Mouse (Mus musculus): ENCODE measurements around the gene Naxd. TPM values are rescaled to one million over a fixed set of nuclear protein-coding genes. Genes with fewer than 3 reads are reported as not detected.

The Naxd gene
- total and polyA plus RNA-seq, 3 experiments = 54.8 to 72.3 TPM; not detected in 1

GRCm38 (mm10) chr8:11518056-11518396, 20.7 kb downstream of the Naxd start:
- Histone ChIP-seq H3K27me3 (ENCODE audit: control insufficient read depth in 1 of 2, insufficient read depth in 2 of 2, low read length in 2 of 2) (no peaks in the 10 kb centered on the region), H3K27ac (ENCODE audit: control insufficient read depth, low read depth, low read length) (no peak overlapping the region), H3K79me2 (ENCODE audit: control insufficient read depth, insufficient read depth, low read length, poor library complexity) (no peaks in the 10 kb centered on the region), H3K4me3 (ENCODE audit: control insufficient read depth in 1 of 2, insufficient read depth in 1 of 2, low read depth in 2 of 2, low read length in 2 of 2) (no peak overlapping the region), H3K36me3 (ENCODE audit: control insufficient read depth in 1 of 2, insufficient read depth in 2 of 2, low read length in 2 of 2) (peaks cover 2 to 4% of the 10 kb centered on the region in 2 experiments; a peak in 3 of 4 replicates), H3K4me1 (ENCODE audit: control insufficient read depth in 1 of 2, insufficient read depth in 2 of 2, low read length in 2 of 2) (0 out of 4 replicates have a peak, but pooled peaks cover 0 to 8% of the 10 kb centered on the region in 2 experiments), H3K9ac (ENCODE audit: control insufficient read depth, low read depth, low read length, poor library complexity, severe bottlenecking) (no peak overlapping the region), H3K9me3 (replicated peaks; ENCODE audit: insufficient read depth, low read length) (no peaks in the 10 kb centered on the region)
- no peak for DNase-seq (ENCODE audit: low read depth, low spot score)
- TF ChIP-seq KAT2A (conservative IDR thresholded peaks at IDR 0.05; ENCODE audit: low read depth, low read length) (no peak), E2F4 (IDR thresholded peaks at IDR 0.05; ENCODE audit: borderline replicate concordance, low read depth, low read length) (no peak), MAX (IDR thresholded peaks at IDR 0.05; ENCODE audit: low read length) (no peak), TCF12 (IDR thresholded peaks at IDR 0.05; ENCODE audit: low read depth, low read length) (no peak), USF2 (IDR thresholded peaks at IDR 0.05; ENCODE audit: borderline replicate concordance in 1 of 2, insufficient read depth in 1 of 2, low read depth in 1 of 2, low read length in 2 of 2) (no peak), POLR2AphosphoS5 (IDR thresholded peaks at IDR 0.05; ENCODE audit: borderline replicate concordance, low read depth, low read length) (no peak), CTCF (IDR thresholded peaks at IDR 0.05 in 2 of 3, conservative IDR thresholded peaks at IDR 0.05 in 1 of 3; ENCODE audit: control insufficient read depth in 1 of 3, insufficient read depth in 1 of 3, low read depth in 2 of 3, low read length in 3 of 3, poor library complexity in 1 of 3, severe bottlenecking in 1 of 3) (no peak), POLR2A (IDR thresholded peaks at IDR 0.05; ENCODE audit: control insufficient read depth in 1 of 2, insufficient read depth in 1 of 2, low read depth in 1 of 2, low read length in 2 of 2, poor library complexity in 1 of 2) (no peak), BHLHE40 (IDR thresholded peaks at IDR 0.05; ENCODE audit: borderline replicate concordance, low read depth, low read length) (no peak)

- Histone ChIP-seq H3K4me1 (ENCODE audit: control insufficient read depth in 1 of 2, insufficient read depth in 2 of 2, low read length in 2 of 2) (0 out of 4 replicates have a peak, but pooled peaks cover 0 to 2% of the 10 kb centered on the region in 2 experiments), H3K36me3 (ENCODE audit: control insufficient read depth in 1 of 2, insufficient read depth in 2 of 2, low read length in 2 of 2) (peaks cover 0 to 2% of the 10 kb centered on the region in 2 experiments; a peak in 1 of 4 replicates), H3K27me3 (ENCODE audit: control insufficient read depth in 1 of 2, insufficient read depth in 2 of 2, low read length in 2 of 2) (no peaks in the 10 kb centered on the region), H3K27ac (ENCODE audit: control insufficient read depth, low read depth, low read length) (no peak overlapping the region), H3K4me3 (ENCODE audit: control insufficient read depth in 1 of 2, insufficient read depth in 1 of 2, low read depth in 2 of 2, low read length in 2 of 2) (no peak overlapping the region), H3K9me3 (replicated peaks; ENCODE audit: insufficient read depth, low read length) (no peaks in the 10 kb centered on the region), H3K79me2 (ENCODE audit: control insufficient read depth, insufficient read depth, low read length, poor library complexity) (no peaks in the 10 kb centered on the region), H3K9ac (ENCODE audit: control insufficient read depth, low read depth, low read length, poor library complexity, severe bottlenecking) (no peak overlapping the region)
- DNase-seq (ENCODE audit: low read depth, low spot score) = no peak
- no peak for TF ChIP-seq GABPA (IDR thresholded peaks at IDR 0.05; ENCODE audit: low read depth, low read length)
- TF ChIP-seq JUND (IDR thresholded peaks at IDR 0.05; ENCODE audit: low read depth, low read length) = no peak
- TF ChIP-seq CTCF (IDR thresholded peaks at IDR 0.05 in 2 of 3, conservative IDR thresholded peaks at IDR 0.05 in 1 of 3; ENCODE audit: control insufficient read depth in 1 of 3, insufficient read depth in 1 of 3, low read depth in 2 of 3, low read length in 3 of 3, poor library complexity in 1 of 3, severe bottlenecking in 1 of 3) = no peak
- no peak for TF ChIP-seq MYC (IDR thresholded peaks at IDR 0.05; ENCODE audit: low read depth, low read length)
- no peak for TF ChIP-seq MAFK (IDR thresholded peaks at IDR 0.05; ENCODE audit: borderline replicate concordance, low read depth, low read length)
- TF ChIP-seq ZMIZ1 (IDR thresholded peaks at IDR 0.05; ENCODE audit: low read depth, low read length) = no peak
- no peak for TF ChIP-seq ETS1 (IDR thresholded peaks at IDR 0.05; ENCODE audit: low read depth, low read length)
- TF ChIP-seq POLR2AphosphoS5 (IDR thresholded peaks at IDR 0.05; ENCODE audit: borderline replicate concordance, low read depth, low read length) = no peak
- TF ChIP-seq EP300 (IDR thresholded peaks at IDR 0.05; ENCODE audit: low read depth in 1 of 2, low read length in 2 of 2) = no peak
- no peak for TF ChIP-seq MXI1 (IDR thresholded peaks at IDR 0.05; ENCODE audit: low read depth, low read length)
- TF ChIP-seq MYB (IDR thresholded peaks at IDR 0.05; ENCODE audit: low read depth, low read length) = no peak
- TF ChIP-seq UBTF (IDR thresholded peaks at IDR 0.05; ENCODE audit: borderline replicate concordance, insufficient read depth, low read depth, low read length) = no peak
- TF ChIP-seq NELFE (IDR thresholded peaks at IDR 0.05; ENCODE audit: low read depth, low read length) = no peak
- no peak for TF ChIP-seq E2F4 (IDR thresholded peaks at IDR 0.05; ENCODE audit: borderline replicate concordance, low read depth, low read length)
- TF ChIP-seq POLR2A (IDR thresholded peaks at IDR 0.05; ENCODE audit: control insufficient read depth in 1 of 2, insufficient read depth in 1 of 2, low read depth in 1 of 2, low read length in 2 of 2, poor library complexity in 1 of 2) = no peak
- no peak for TF ChIP-seq RCOR1 (IDR thresholded peaks at IDR 0.05; ENCODE audit: low read depth, low read length)
- TF ChIP-seq GATA1 (IDR thresholded peaks at IDR 0.05; ENCODE audit: low read depth, low read length) = no peak
Observed at GRCm38 (mm10) chr8:11518676-11519075, 21.4 kb downstream of the Naxd start.

Measured in MEL (cell line).